Mouse (Mus musculus) heart, adult 2 months (tissue): ENCODE data around the gene Polr3h. TPM values are rescaled to one million over a fixed set of nuclear protein-coding genes. Genes with fewer than 3 reads are reported as not detected.
A peak's percentile ranks its signal among the peaks of the same experiment; 100 is the strongest.

Experiments
- DNase-seq, 2 experiments: peaks; one replicate each; pipeline ENCODE4 v3.0.0; 2021
- H3K27ac ChIP-seq: fragments of 200-600 bp; 2 replicates; pipeline ENCODE4 v1.8.1; 2022
- H3K27me3 ChIP-seq: fragments of 200-500 bp; 2 replicates; pipeline ENCODE4 v1.6.1; 2012; ENCODE audit warnings: mild to moderate bottlenecking, low read length, inconsistent platforms, mixed read lengths; ENCODE audit not compliant: control insufficient read depth, insufficient read depth
- H3K36me3 ChIP-seq: fragments of 200-500 bp; 2 replicates; pipeline ENCODE4 v1.6.1; 2012; ENCODE audit warnings: low read length, inconsistent platforms; ENCODE audit not compliant: control insufficient read depth, insufficient read depth
- H3K4me1 ChIP-seq: fragments of 200-500 bp; 2 replicates; pipeline ENCODE4 v1.6.1; 2011; ENCODE audit warnings: low read length; ENCODE audit not compliant: control insufficient read depth, insufficient read depth
- H3K4me3 ChIP-seq: fragments of 200-600 bp; 2 replicates; pipeline ENCODE4 v1.8.1; 2022
- H3K79me2 ChIP-seq: fragments of 200-500 bp; replicated peaks from 2 replicates; pipeline ENCODE4 v1.6.1; 2012; ENCODE audit warnings: mild to moderate bottlenecking, inconsistent platforms, low read length, moderate library complexity, mixed read lengths; ENCODE audit not compliant: control insufficient read depth, insufficient read depth
- H3K9ac ChIP-seq: fragments of 200-500 bp; 2 replicates; pipeline ENCODE4 v1.6.1; 2012; ENCODE audit warnings: low read depth, mild to moderate bottlenecking, control low read depth, inconsistent platforms, low read length, mixed read lengths
- CTCF ChIP-seq: fragments of 200-600 bp; IDR thresholded peaks from 2 replicates; pipeline ENCODE4 v1.8.1; 2022; ENCODE audit warnings: antibody characterized with exemption, mild to moderate bottlenecking, moderate library complexity
- EP300 ChIP-seq: fragments of 200-500 bp; IDR thresholded peaks from 2 replicates; pipeline ENCODE4 v1.6.1; 2011; ENCODE audit warnings: low read depth, low read length, control low read depth; ENCODE audit not compliant: insufficient read depth
- POLR2A ChIP-seq: fragments of 200-500 bp; IDR thresholded peaks from 2 replicates; pipeline ENCODE4 v1.6.1; 2011; ENCODE audit warnings: mild to moderate bottlenecking, low read depth, low read length, control low read depth; ENCODE audit not compliant: insufficient read depth
- WGBS: fragments of 180-500 bp; shearing (Covaris S2); methylation state at CpG from one replicate; pipeline ENCODE4 v1.1.7; 2018; 5-methylcytosine and 5-hydroxymethylcytosine counted together
- intact Hi-C: fragments of 180-260 bp; cut with DNase I; formaldehyde crosslinking; loops from one replicate; pipeline ENCODE4 v1.15.1; 2025
- polyA plus RNA-seq: library from polyadenylated mRNA; depleted of rRNA; stranded (reverse); fragments of >200 nt; gene quantifications from 2 replicates; pipeline ENCODE4 v1.2.3, GENCODE M21; 2012
- total RNA-seq, 2 experiments: library from RNA; stranded (reverse); gene quantifications; 2 replicates each; pipeline ENCODE4 v1.2.3; 2021

Gene Polr3h
- total and polyA plus RNA-seq, 3 experiments = 5.9 to 8.1 (median 7.2) TPM

DNA sequence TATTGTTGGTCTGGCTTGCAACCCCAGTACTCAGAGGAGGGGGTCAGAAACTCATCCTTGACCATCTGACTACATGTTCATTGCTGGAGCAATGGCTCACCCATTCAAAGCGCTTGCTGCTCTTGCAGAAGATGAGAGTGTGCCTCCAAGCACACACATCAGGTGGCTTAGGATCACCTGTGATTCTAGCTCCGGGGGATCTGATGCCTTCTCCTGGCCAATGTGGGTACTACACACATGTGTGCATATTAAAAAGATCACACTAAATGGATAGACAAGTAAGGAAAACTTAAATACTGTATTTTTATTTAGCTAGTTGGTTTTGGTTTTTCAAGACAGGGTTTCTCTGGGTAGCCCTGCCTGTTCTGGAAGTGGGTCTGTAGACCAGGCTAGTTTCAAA, 15.0 kb upstream of the Polr3h start:
- TF ChIP-seq EP300 (no peak), CTCF (peak; percentile 32), POLR2A (no peak)

GRCm38 (mm10) chr15:81940219-81940618, 14.2 kb upstream of the Polr3h start:
- H3K4me3 ChIP-seq = no peak overlapping the region
- no peaks in the 10 kb centered on the region for H3K36me3 ChIP-seq
- no peak for TF ChIP-seq CTCF
- 0 out of 2 replicates have a peak, but pooled peaks have one; percentile 11 for TF ChIP-seq EP300
- no peak for TF ChIP-seq POLR2A
- no peaks in the 10 kb centered on the region for H3K27me3 ChIP-seq
- H3K9ac ChIP-seq = no peak overlapping the region
- no peak overlapping the region for H3K27ac ChIP-seq
- H3K79me2 ChIP-seq = no peaks in the 10 kb centered on the region
- peaks cover 6% of the 10 kb centered on the region for H3K4me1 ChIP-seq
- WGBS = 79% methylated on average over 5 of the region's 5 CpGs
- DNase-seq = no peak
- intact Hi-C loops = no loop called here

More for the DNA sequence above, 15.0 kb upstream of the Polr3h start:
- H3K4me1 ChIP-seq = peaks cover 6% of the 10 kb centered on the region
- intact Hi-C loops = no loop called here
- DNase-seq = no peak
- H3K27ac ChIP-seq = no peak overlapping the region
- no peak overlapping the region for H3K4me3 ChIP-seq
- WGBS = 82% methylated on average over 2 of the region's 2 CpGs
- H3K9ac ChIP-seq = no peak overlapping the region
- no peaks in the 10 kb centered on the region for H3K79me2 ChIP-seq
- no peaks in the 10 kb centered on the region for H3K36me3 ChIP-seq
- no peaks in the 10 kb centered on the region for H3K27me3 ChIP-seq

GRCm38 (mm10) chr15:81939774-81940173, 13.7 kb upstream of the Polr3h start:
- Histone ChIP-seq H3K27me3 (no peaks in the 10 kb centered on the region), H3K9ac (no peak overlapping the region), H3K79me2 (no peaks in the 10 kb centered on the region), H3K27ac (peak overlapping the region; percentile 33; the same call in 1 of the 2 replicates), H3K4me1 (peaks cover 6% of the 10 kb centered on the region), H3K36me3 (no peaks in the 10 kb centered on the region), H3K4me3 (no peak overlapping the region)
- TF ChIP-seq EP300 (no peak), CTCF (no peak), POLR2A (no peak)
- intact Hi-C loops = no loop called here
- WGBS = 78% methylated on average over 4 of the region's 4 CpGs
- DNase-seq = no peak

DNA sequence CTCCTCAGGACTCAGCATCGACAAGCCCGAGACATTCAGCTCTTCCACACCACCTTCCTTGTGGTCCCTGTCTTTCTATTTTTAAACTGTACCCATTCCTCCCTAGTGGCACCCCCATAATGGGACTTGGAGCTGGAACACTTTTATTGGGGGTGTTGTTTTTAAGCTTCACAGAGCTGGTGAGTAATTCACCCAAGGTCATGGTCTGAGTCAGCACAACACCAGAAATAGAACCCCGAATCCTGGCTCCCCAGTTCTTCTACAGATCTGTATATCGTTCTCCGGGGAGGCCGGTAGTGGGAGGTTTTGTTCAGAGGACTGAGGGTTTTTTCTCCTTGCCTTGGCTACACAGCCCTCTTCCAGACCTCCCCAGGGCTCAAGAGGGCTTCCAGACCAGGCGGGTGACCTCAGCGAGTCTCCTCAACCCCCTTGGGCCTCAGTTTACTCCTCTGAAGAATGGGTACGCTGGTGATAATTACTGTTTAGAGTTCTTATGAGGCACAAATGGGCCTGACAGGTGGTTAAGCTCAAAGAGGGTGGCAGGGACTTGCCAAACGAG, 13.2 kb upstream of the Polr3h start:
- H3K27ac ChIP-seq = peak overlapping the region; percentile 33
- TF ChIP-seq POLR2A (no peak), EP300 (no peak), CTCF (no peak)
- no peaks in the 10 kb centered on the region for H3K79me2 ChIP-seq
- no peak overlapping the region for H3K4me3 ChIP-seq
- no peak for DNase-seq
- H3K4me1 ChIP-seq = peaks cover 6% of the 10 kb centered on the region
- no peaks in the 10 kb centered on the region for H3K36me3 ChIP-seq
- intact Hi-C loops = no loop called here
- H3K9ac ChIP-seq = no peak overlapping the region
- no peaks in the 10 kb centered on the region for H3K27me3 ChIP-seq
- 79% methylated on average over 10 of the region's 10 CpGs for WGBS

DNA sequence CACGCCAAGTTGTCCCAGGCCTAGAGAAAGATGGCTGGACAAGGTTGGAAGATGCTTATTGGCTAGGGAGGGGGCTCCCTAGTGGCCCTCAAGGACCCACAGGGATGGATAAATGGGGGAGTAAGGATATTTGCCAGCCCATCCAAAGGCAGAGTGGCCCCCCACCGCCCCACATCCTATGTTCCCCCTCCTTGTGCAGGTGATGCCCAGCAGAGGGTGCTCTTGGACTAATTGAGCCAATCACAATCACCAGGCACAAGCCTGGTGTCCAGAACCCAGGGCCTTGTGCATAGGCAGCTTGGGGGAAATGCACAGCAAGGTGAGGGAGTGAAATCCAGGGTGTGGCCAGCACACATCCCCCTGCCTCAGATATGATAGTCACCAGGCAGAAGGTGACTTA, 12.2 kb upstream of the Polr3h start:
- Histone ChIP-seq H3K27me3 (no peaks in the 10 kb centered on the region), H3K4me3 (no peak overlapping the region), H3K36me3 (no peaks in the 10 kb centered on the region), H3K4me1 (peaks cover 6% of the 10 kb centered on the region), H3K79me2 (no peaks in the 10 kb centered on the region), H3K9ac (no peak overlapping the region), H3K27ac (peak overlapping the region; percentile 53)
- 41% methylated on average over 2 of the region's 2 CpGs for WGBS
- peak in 1 of 2 experiments; percentile 50 for DNase-seq
- no peak for TF ChIP-seq POLR2A
- TF ChIP-seq CTCF = peak; percentile 63
- 0 out of 2 replicates have a peak, but pooled peaks have one; percentile 12 for TF ChIP-seq EP300
- intact Hi-C loops = no loop called here

- DNase-seq = peak; percentile 67 to 79
- intact Hi-C loops = no loop called here
- H3K4me3 ChIP-seq = peak overlapping the region; percentile 50
- H3K27ac ChIP-seq = peak overlapping the region; percentile 88
- no peaks in the 10 kb centered on the region for H3K36me3 ChIP-seq
- 6% methylated on average over 19 of the region's 19 CpGs for WGBS
- H3K79me2 ChIP-seq = no peaks in the 10 kb centered on the region
- peak; percentile 63; the same call in 1 of the 2 replicates for TF ChIP-seq EP300
- 0 out of 2 replicates have a peak, but pooled peaks have one; percentile 6 for TF ChIP-seq POLR2A
- TF ChIP-seq CTCF = no peak
- H3K9ac ChIP-seq = peak overlapping the region; percentile 32
- no peaks in the 10 kb centered on the region for H3K27me3 ChIP-seq
- peaks cover 6% of the 10 kb centered on the region for H3K4me1 ChIP-seq
These were observed 11.3 kb upstream of the Polr3h start for GRCm38 (mm10) chr15:81937098-81937972.
